Mouse (Mus musculus) kidney, embryonic 15.5 days (tissue): Measurements from ENCODE around the gene Foxo6. TPM values are rescaled to one million over a fixed set of nuclear protein-coding genes. Genes with fewer than 3 reads are reported as not detected.

ENCODE experiments used
- ATAC-seq: fragments of 200-750 bp; cut with Nextera tagmentation; replicated peaks from 2 replicates; pipeline ENCODE4 v1.8.0; 2017; ENCODE audit warnings: moderate TSS enrichment; ENCODE audit not compliant: low FRiP score
- H3K27ac ChIP-seq: fragments of 300-500 bp; sonication (generic); 2 replicates; pipeline ENCODE4 v1.5.1; 2015; ENCODE audit warnings: mild to moderate bottlenecking, inconsistent platforms
- H3K27me3 ChIP-seq: fragments of 300-500 bp; sonication (generic); 2 replicates; pipeline ENCODE4 v1.6.1; 2015; ENCODE audit warnings: inconsistent platforms
- H3K36me3 ChIP-seq: fragments of 300-500 bp; sonication (generic); 2 replicates; pipeline ENCODE4 v1.6.1; 2015; ENCODE audit warnings: inconsistent platforms
- H3K4me1 ChIP-seq: fragments of 300-500 bp; sonication (generic); 2 replicates; pipeline ENCODE4 v1.6.1; 2015; ENCODE audit warnings: inconsistent platforms
- H3K4me2 ChIP-seq: fragments of 300-500 bp; sonication (generic); 2 replicates; pipeline ENCODE4 v1.6.1; 2015; ENCODE audit warnings: moderate library complexity, mild to moderate bottlenecking, inconsistent platforms
- H3K4me3 ChIP-seq: fragments of 300-500 bp; sonication (generic); replicated peaks from 2 replicates; pipeline ENCODE4 v1.5.1; 2015; ENCODE audit warnings: mild to moderate bottlenecking, inconsistent platforms
- H3K9ac ChIP-seq: fragments of 300-500 bp; sonication (generic); 2 replicates; pipeline ENCODE4 v1.6.1; 2015; ENCODE audit warnings: mild to moderate bottlenecking, inconsistent platforms
- H3K9me3 ChIP-seq: fragments of 300-500 bp; sonication (generic); replicated peaks from 2 replicates; pipeline ENCODE4 v1.6.1; 2016; ENCODE audit warnings: inconsistent platforms
- WGBS: fragments of 180-500 bp; shearing (Covaris S2); methylation state at CpG from one replicate; pipeline ENCODE4 v1.1.7; 2015; ENCODE audit warnings: mixed read lengths; 5-methylcytosine and 5-hydroxymethylcytosine counted together
- polyA plus RNA-seq: library from polyadenylated mRNA; unstranded; fragments of >200 nt; fragmentation: Nextera tagmentation; extraction: Ambion mirVana; gene quantifications from 2 replicates; pipeline ENCODE4 v1.2.1, GENCODE M21; 2015

The Foxo6 gene
- polyA plus RNA-seq, 1 experiment from 2014 or later: 0.13 TPM

- H3K9me3 ChIP-seq: no peaks in the 10 kb centered on the region
- peak overlapping the region; percentile 31 for H3K9ac ChIP-seq
- no peaks in the 10 kb centered on the region for H3K36me3 ChIP-seq
- no peak overlapping the region for H3K27ac ChIP-seq
- peaks cover 96% of the 10 kb centered on the region for H3K27me3 ChIP-seq
- peak; percentile 44 for ATAC-seq
- 1% methylated on average over 88 of the region's 112 CpGs for WGBS
- H3K4me1 ChIP-seq: peaks cover 44% of the 10 kb centered on the region
- H3K4me2 ChIP-seq: peak overlapping the region; percentile 78
- H3K4me3 ChIP-seq: peak overlapping the region; percentile 47
Measured at GRCm38 (mm10) chr4:120268214-120269061, 18.7 kb downstream of the Foxo6 start.

- no peak for ATAC-seq
- peak overlapping the region; percentile 18 for H3K9ac ChIP-seq
- peak overlapping the region; percentile 78 for H3K4me2 ChIP-seq
- WGBS: 5% methylated on average over 25 of the region's 25 CpGs
- peaks cover 52% of the 10 kb centered on the region for H3K4me1 ChIP-seq
- peaks cover 97% of the 10 kb centered on the region for H3K27me3 ChIP-seq
- no peaks in the 10 kb centered on the region for H3K36me3 ChIP-seq
- H3K27ac ChIP-seq: no peak overlapping the region
- peak overlapping the region; percentile 47 for H3K4me3 ChIP-seq
- H3K9me3 ChIP-seq: no peaks in the 10 kb centered on the region
Measured at GRCm38 (mm10) chr4:120267683-120268082, 19.5 kb downstream of the Foxo6 start.

GRCm38 (mm10) chr4:120267136-120267535 is 20.0 kb downstream of the Foxo6 start:
- no peak for ATAC-seq
- H3K9ac ChIP-seq: no peak overlapping the region
- H3K4me2 ChIP-seq: peak overlapping the region; percentile 33; the same call in 1 of the 2 replicates
- H3K4me1 ChIP-seq: peaks cover 57% of the 10 kb centered on the region
- no peaks in the 10 kb centered on the region for H3K9me3 ChIP-seq
- peak overlapping the region; percentile 47; the same call in 1 of the 2 replicates for H3K4me3 ChIP-seq
- no peak overlapping the region for H3K27ac ChIP-seq
- H3K27me3 ChIP-seq: peaks cover 97% of the 10 kb centered on the region
- WGBS: 14% methylated on average over 24 of the region's 24 CpGs
- no peaks in the 10 kb centered on the region for H3K36me3 ChIP-seq

- ATAC-seq: no peak
- WGBS: 56% methylated on average over 3 of the region's 3 CpGs
- Histone ChIP-seq H3K27ac (no peak overlapping the region), H3K27me3 (peaks cover 96% of the 10 kb centered on the region), H3K4me2 (no peak overlapping the region), H3K9me3 (no peaks in the 10 kb centered on the region), H3K36me3 (no peaks in the 10 kb centered on the region), H3K4me3 (no peak overlapping the region), H3K4me1 (peaks cover 58% of the 10 kb centered on the region), H3K9ac (no peak overlapping the region)
Measured at GRCm38 (mm10) chr4:120264105-120264504, 23.0 kb downstream of the Foxo6 start.

- peaks cover 94% of the 10 kb centered on the region for H3K27me3 ChIP-seq
- H3K36me3 ChIP-seq: no peaks in the 10 kb centered on the region
- H3K4me2 ChIP-seq: no peak overlapping the region
- H3K9ac ChIP-seq: no peak overlapping the region
- ATAC-seq: no peak
- no peak overlapping the region for H3K27ac ChIP-seq
- no peak overlapping the region for H3K4me3 ChIP-seq
- 56% methylated on average over 2 of the region's 2 CpGs for WGBS
- H3K9me3 ChIP-seq: no peaks in the 10 kb centered on the region
- H3K4me1 ChIP-seq: peaks cover 49% of the 10 kb centered on the region
Measured at GRCm38 (mm10) chr4:120262726-120263125, 24.4 kb downstream of the Foxo6 start.

GRCm38 (mm10) chr4:120262206-120262605 is 24.9 kb downstream of the Foxo6 start:
- WGBS: 29% methylated on average over 10 of the region's 10 CpGs

GRCm38 (mm10) chr4:120259356-120260181 is 27.6 kb downstream of the Foxo6 start:
- Histone ChIP-seq H3K4me3 (no peak overlapping the region), H3K4me1 (peaks cover 49% of the 10 kb centered on the region), H3K27ac (no peak overlapping the region), H3K36me3 (no peaks in the 10 kb centered on the region), H3K9ac (no peak overlapping the region), H3K27me3 (peaks cover 80% of the 10 kb centered on the region), H3K4me2 (peak overlapping the region; percentile 29; the same call in 1 of the 2 replicates), H3K9me3 (no peaks in the 10 kb centered on the region)
- ATAC-seq: peak; percentile 91
- WGBS: 14% methylated on average over 21 of the region's 21 CpGs

More at GRCm38 (mm10) chr4:120262206-120262605, 24.9 kb downstream of the Foxo6 start:
- H3K27ac ChIP-seq: no peak overlapping the region
- peaks cover 44% of the 10 kb centered on the region for H3K4me1 ChIP-seq
- no peak for ATAC-seq
- H3K27me3 ChIP-seq: peaks cover 94% of the 10 kb centered on the region
- no peaks in the 10 kb centered on the region for H3K9me3 ChIP-seq
- H3K9ac ChIP-seq: no peak overlapping the region
- H3K36me3 ChIP-seq: no peaks in the 10 kb centered on the region
- no peak overlapping the region for H3K4me2 ChIP-seq
- no peak overlapping the region for H3K4me3 ChIP-seq

- Histone ChIP-seq H3K36me3 (no peaks in the 10 kb centered on the region), H3K4me1 (peaks cover 50% of the 10 kb centered on the region), H3K4me2 (no peak overlapping the region), H3K9ac (no peak overlapping the region), H3K27ac (peak overlapping the region; percentile 66), H3K27me3 (peaks cover 11% of the 10 kb centered on the region; the same call in 1 of the 2 replicates), H3K4me3 (no peak overlapping the region), H3K9me3 (no peaks in the 10 kb centered on the region)
- peak; percentile 53 for ATAC-seq
- WGBS: 8% methylated on average over 8 of the region's 8 CpGs
Measured at GRCm38 (mm10) chr4:120248800-120249261, 38.3 kb downstream of the Foxo6 start.

- H3K4me3 ChIP-seq: no peak overlapping the region
- ATAC-seq: peak; percentile 55
- no peaks in the 10 kb centered on the region for H3K36me3 ChIP-seq
- H3K9me3 ChIP-seq: no peaks in the 10 kb centered on the region
- peaks cover 43% of the 10 kb centered on the region for H3K4me1 ChIP-seq
- H3K27ac ChIP-seq: 0 out of 2 replicates have a peak overlapping the region, but pooled peaks have one; percentile 27
- H3K9ac ChIP-seq: no peak overlapping the region
- H3K27me3 ChIP-seq: peaks cover 19% of the 10 kb centered on the region
- WGBS: 17% methylated on average over 5 of the region's 5 CpGs
- H3K4me2 ChIP-seq: no peak overlapping the region
Measured at GRCm38 (mm10) chr4:120247412-120247811, 39.7 kb downstream of the Foxo6 start.

- Histone ChIP-seq H3K4me3 (no peak overlapping the region), H3K27me3 (peaks cover 25% of the 10 kb centered on the region), H3K9ac (no peak overlapping the region), H3K27ac (no peak overlapping the region), H3K4me2 (no peak overlapping the region), H3K36me3 (no peaks in the 10 kb centered on the region), H3K9me3 (no peaks in the 10 kb centered on the region), H3K4me1 (peaks cover 36% of the 10 kb centered on the region)
- WGBS: 88% methylated on average over 6 of the region's 6 CpGs
- no peak for ATAC-seq
Measured at GRCm38 (mm10) chr4:120246086-120246485, 41.1 kb downstream of the Foxo6 start.

- Histone ChIP-seq H3K27ac (no peak overlapping the region), H3K36me3 (no peaks in the 10 kb centered on the region), H3K4me1 (peaks cover 15% of the 10 kb centered on the region), H3K9ac (no peak overlapping the region), H3K27me3 (peaks cover 44% of the 10 kb centered on the region), H3K4me3 (no peak overlapping the region), H3K9me3 (no peaks in the 10 kb centered on the region), H3K4me2 (no peak overlapping the region)
- ATAC-seq: peak; percentile 15; the same call in 1 of the 2 replicates
- 5% methylated on average over 10 of the region's 10 CpGs for WGBS
Measured at GRCm38 (mm10) chr4:120242783-120243262, 44.3 kb downstream of the Foxo6 start.
